Mouse (Mus musculus) midbrain, embryonic 16.5 days (tissue): Measurements from ENCODE around the gene Arl6ip5. TPM values are rescaled to one million over a fixed set of nuclear protein-coding genes. Genes with fewer than 3 reads are reported as not detected.

ENCODE experiments used
- ATAC-seq: fragments of 200-750 bp; cut with Nextera tagmentation; 2 replicates; pipeline ENCODE4 v1.8.0; 2017; ENCODE audit warnings: moderate TSS enrichment
- H3K27ac ChIP-seq: fragments of 300-500 bp; sonication (generic); 2 replicates; pipeline ENCODE4 v1.5.1; 2014; ENCODE audit warnings: mild to moderate bottlenecking, low read length, mixed read lengths
- H3K27me3 ChIP-seq: fragments of 300-500 bp; sonication (generic); 2 replicates; pipeline ENCODE4 v1.6.1; 2014; ENCODE audit warnings: low read depth, low read length, mixed read lengths; ENCODE audit not compliant: control insufficient read depth, insufficient read depth
- H3K36me3 ChIP-seq: fragments of 300-500 bp; sonication (generic); 2 replicates; pipeline ENCODE4 v1.6.1; 2014; ENCODE audit warnings: mild to moderate bottlenecking, low read length, moderate library complexity, mixed read lengths; ENCODE audit not compliant: control insufficient read depth, insufficient read depth
- H3K4me1 ChIP-seq: fragments of 300-500 bp; sonication (generic); 2 replicates; pipeline ENCODE4 v1.6.1; 2014; ENCODE audit warnings: mild to moderate bottlenecking, low read length, mixed read lengths; ENCODE audit not compliant: control insufficient read depth, insufficient read depth
- H3K4me2 ChIP-seq: fragments of 300-500 bp; sonication (generic); 2 replicates; pipeline ENCODE4 v1.6.1; 2014; ENCODE audit warnings: mild to moderate bottlenecking, low read length, mixed read lengths
- H3K4me3 ChIP-seq: fragments of 300-500 bp; sonication (generic); 2 replicates; pipeline ENCODE4 v1.5.1; 2014; ENCODE audit warnings: low read depth, mild to moderate bottlenecking, low read length, moderate library complexity, mixed read lengths
- H3K9ac ChIP-seq: fragments of 300-500 bp; sonication (generic); 2 replicates; pipeline ENCODE4 v1.6.1; 2014; ENCODE audit warnings: low read depth, low read length, mixed read lengths
- H3K9me3 ChIP-seq: fragments of 300-500 bp; sonication (generic); replicated peaks from 2 replicates; pipeline ENCODE4 v1.6.1; 2014; ENCODE audit warnings: mild to moderate bottlenecking, low read length, mixed read lengths; ENCODE audit not compliant: control insufficient read depth, poor library complexity, severe bottlenecking
- WGBS: fragments of 180-500 bp; shearing (Covaris S2); extraction: QIAGEN DNeasy Blood & Tissue Kit; methylation state at CpG from one replicate; pipeline ENCODE4 v1.1.7; 2014; 5-methylcytosine and 5-hydroxymethylcytosine counted together
- polyA plus RNA-seq: library from polyadenylated mRNA; unstranded; fragments of >200 nt; fragmentation: Nextera tagmentation; extraction: Ambion mirVana; gene quantifications from 2 replicates; pipeline ENCODE4 v1.2.1, GENCODE M21; 2015

Gene Arl6ip5
- polyA plus RNA-seq, 1 experiment from 2014 or later = 160 TPM

- no peak for ATAC-seq
- Histone ChIP-seq H3K36me3 (peaks cover 16% of the 10 kb centered on the region), H3K27me3 (no peaks in the 10 kb centered on the region), H3K27ac (no peak overlapping the region), H3K4me1 (no peaks in the 10 kb centered on the region), H3K9ac (no peak overlapping the region), H3K4me3 (no peak overlapping the region), H3K4me2 (no peak overlapping the region), H3K9me3 (no peaks in the 10 kb centered on the region)
- 96% methylated on average over 5 of the region's 5 CpGs for WGBS
These were observed 25.6 kb downstream of the Arl6ip5 start for GRCm38 (mm10) chr6:97236088-97236487.

- H3K4me1 ChIP-seq = no peaks in the 10 kb centered on the region
- H3K9ac ChIP-seq = no peak overlapping the region
- H3K27ac ChIP-seq = no peak overlapping the region
- WGBS = 93% methylated on average over 6 of the region's 6 CpGs
- peaks cover 5% of the 10 kb centered on the region; the same call in 1 of the 2 replicates for H3K36me3 ChIP-seq
- no peak for ATAC-seq
- H3K27me3 ChIP-seq = no peaks in the 10 kb centered on the region
- H3K9me3 ChIP-seq = no peaks in the 10 kb centered on the region
- no peak overlapping the region for H3K4me2 ChIP-seq
- H3K4me3 ChIP-seq = no peak overlapping the region
These were observed 28.9 kb downstream of the Arl6ip5 start for GRCm38 (mm10) chr6:97239360-97239759.

- no peak for ATAC-seq
- no peak overlapping the region for H3K4me2 ChIP-seq
- WGBS = 77% methylated on average over 5 of the region's 5 CpGs
- no peak overlapping the region for H3K9ac ChIP-seq
- H3K9me3 ChIP-seq = no peaks in the 10 kb centered on the region
- H3K27me3 ChIP-seq = no peaks in the 10 kb centered on the region
- no peak overlapping the region for H3K27ac ChIP-seq
- no peaks in the 10 kb centered on the region for H3K4me1 ChIP-seq
- H3K36me3 ChIP-seq = peaks cover 2% of the 10 kb centered on the region; the same call in 1 of the 2 replicates
- no peak overlapping the region for H3K4me3 ChIP-seq
These were observed 29.6 kb downstream of the Arl6ip5 start for GRCm38 (mm10) chr6:97240092-97240491.

GRCm38 (mm10) chr6:97242522-97242921, 32.0 kb downstream of the Arl6ip5 start:
- Histone ChIP-seq H3K4me3 (no peak overlapping the region), H3K9ac (no peak overlapping the region), H3K36me3 (no peaks in the 10 kb centered on the region), H3K4me2 (no peak overlapping the region), H3K27ac (no peak overlapping the region), H3K9me3 (no peaks in the 10 kb centered on the region), H3K4me1 (no peaks in the 10 kb centered on the region), H3K27me3 (no peaks in the 10 kb centered on the region)
- 96% methylated on average over 4 of the region's 4 CpGs for WGBS
- ATAC-seq = no peak

GRCm38 (mm10) chr6:97245200-97245599, 34.7 kb downstream of the Arl6ip5 start:
- Histone ChIP-seq H3K4me2 (no peak overlapping the region), H3K4me1 (no peaks in the 10 kb centered on the region), H3K36me3 (no peaks in the 10 kb centered on the region), H3K4me3 (no peak overlapping the region), H3K27me3 (no peaks in the 10 kb centered on the region), H3K9ac (no peak overlapping the region), H3K27ac (no peak overlapping the region), H3K9me3 (no peaks in the 10 kb centered on the region)
- no peak for ATAC-seq

- WGBS = 35% methylated on average over 6 of the region's 6 CpGs
- H3K27me3 ChIP-seq = no peaks in the 10 kb centered on the region
These were observed 40.5 kb downstream of the Arl6ip5 start for GRCm38 (mm10) chr6:97250966-97251365.

GRCm38 (mm10) chr6:97252086-97252485, 41.6 kb downstream of the Arl6ip5 start:
- Histone ChIP-seq H3K4me3 (no peak overlapping the region), H3K36me3 (no peaks in the 10 kb centered on the region), H3K4me2 (no peak overlapping the region), H3K27ac (no peak overlapping the region), H3K4me1 (no peaks in the 10 kb centered on the region), H3K27me3 (no peaks in the 10 kb centered on the region), H3K9me3 (no peaks in the 10 kb centered on the region), H3K9ac (no peak overlapping the region)
- WGBS = 84% methylated on average over 5 of the region's 5 CpGs
- ATAC-seq = no peak

More at GRCm38 (mm10) chr6:97250966-97251365, 40.5 kb downstream of the Arl6ip5 start:
- Histone ChIP-seq H3K9me3 (no peaks in the 10 kb centered on the region), H3K4me3 (no peak overlapping the region), H3K36me3 (no peaks in the 10 kb centered on the region), H3K4me1 (no peaks in the 10 kb centered on the region), H3K4me2 (no peak overlapping the region), H3K9ac (no peak overlapping the region), H3K27ac (no peak overlapping the region)
- ATAC-seq = no peak

- Histone ChIP-seq H3K4me2 (no peak within 1 kb of the TSS), H3K9me3 (no peaks in the 10 kb centered on the region), H3K27ac (no peak within 1 kb of the TSS), H3K27me3 (no peaks in the 10 kb centered on the region), H3K9ac (no peak within 1 kb of the TSS), H3K4me1 (no peaks in the 10 kb centered on the region), H3K36me3 (no peaks in the 10 kb centered on the region), H3K4me3 (no peak within 1 kb of the TSS)
- no peak for ATAC-seq
- 26% methylated on average over 9 of the region's 9 CpGs for WGBS
These were observed 42.3 kb downstream of the Arl6ip5 start, which contains the start of gene Lmod3 for GRCm38 (mm10) chr6:97252711-97253221. Gene Lmod3 (minus strand): TSS chr6:97252759.

GRCm38 (mm10) chr6:97258489-97258888, 48.0 kb downstream of the Arl6ip5 start:
- Histone ChIP-seq H3K36me3 (no peaks in the 10 kb centered on the region), H3K9ac (no peak overlapping the region), H3K27me3 (no peaks in the 10 kb centered on the region), H3K9me3 (no peaks in the 10 kb centered on the region), H3K4me3 (no peak overlapping the region), H3K4me2 (no peak overlapping the region), H3K27ac (no peak overlapping the region), H3K4me1 (no peaks in the 10 kb centered on the region)
- ATAC-seq = no peak
- 89% methylated on average over 1 of the region's 1 CpGs for WGBS
